Comparison of ENCODE assay signal across 8 mouse cellular contexts in the genomic region with DNA sequence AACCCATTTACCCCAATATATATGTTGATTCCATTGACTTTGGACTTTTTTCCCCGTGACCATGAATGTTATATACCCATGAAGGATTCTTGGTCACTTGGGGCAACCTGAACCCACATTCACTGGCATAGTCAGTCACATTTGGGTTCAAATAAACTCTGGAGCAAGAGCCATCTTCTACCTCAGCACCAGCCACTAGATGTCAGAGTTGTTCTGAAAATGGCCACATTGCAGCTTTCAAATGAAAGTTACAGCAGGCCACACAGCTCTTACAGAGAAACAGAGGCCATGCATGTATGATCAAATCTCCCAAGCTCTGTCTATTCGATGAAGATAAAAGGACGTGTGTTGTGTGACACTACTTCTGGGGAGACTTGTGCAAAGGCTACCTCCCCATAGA. TPM values are rescaled to one million over a fixed set of nuclear protein-coding genes. Genes with fewer than 3 reads are reported as not detected.
DNase-seq lines count a peak whose midpoint lies in the region; ATAC-seq and TF ChIP-seq lines count a peak whose summit lies in the region.
"Had no signal": no experiment of that assay in that cellular context is flagged by ENCODE, and none has a peak within 500 bp of the region (broad histone marks: within the 10 kb centered on the region; RNA-seq: fewer than 3 reads in every experiment).

No protein-coding gene starts in this region.

- no peaks in the 10 kb centered on the region for H3K36me3 ChIP-seq in kidney, adult 2 months (ENCODE audit: control insufficient read depth, insufficient read depth, low read length)
- H3K36me3 ChIP-seq in kidney, embryonic 16.5 days (ENCODE audit: insufficient read depth, low read length), result no peaks in the 10 kb centered on the region
- H3K36me3 ChIP-seq in E14TG2a.4 (ENCODE audit: insufficient read depth, low read length), result no peaks in the 10 kb centered on the region
- no peaks in the 10 kb centered on the region for H3K36me3 ChIP-seq in midbrain, postnatal 0 days (ENCODE audit: insufficient read depth, low read length)
- H3K36me3 ChIP-seq: liver, embryonic 13.5 days had no signal

- peak; percentile 30; the same call in 1 of the 2 replicates for TF ChIP-seq CTCF in kidney, adult 2 months (conservative IDR thresholded peaks at IDR 0.05; ENCODE audit: insufficient read depth, insufficient read length, low read depth, low read length)
- TF ChIP-seq CTCF in E14TG2a.4 (conservative IDR thresholded peaks at IDR 0.05; ENCODE audit: low read length), result peak; percentile 33
- TF ChIP-seq CTCF in bone marrow, adult 2 months (IDR thresholded peaks at IDR 0.05; ENCODE audit: control insufficient read depth, insufficient read depth, low read length), result peak; percentile 16; the same call in 1 of the 2 replicates
- TF ChIP-seq CTCF in midbrain, postnatal 0 days (IDR thresholded peaks at IDR 0.05), result peak; percentile 77

- TF ChIP-seq POLR2A in kidney, adult 2 months (IDR thresholded peaks at IDR 0.05; ENCODE audit: low read depth, low read length), result no peak
- TF ChIP-seq POLR2A in bone marrow, adult 2 months (IDR thresholded peaks at IDR 0.05; ENCODE audit: borderline replicate concordance, control insufficient read depth, low read depth, low read length), result no peak

- peak; percentile 46 for DNase-seq in kidney, adult 2 months
- DNase-seq in kidney, postnatal 14 days, result peak; percentile 39
- DNase-seq in midbrain, postnatal 0 days (ENCODE audit: low spot score), result peak; percentile 51
- no peak for DNase-seq in urinary bladder, postnatal 36 days (ENCODE audit: low spot score in 2 of 2)
- DNase-seq: liver, embryonic 13.5 days had no signal

- no peaks in the 10 kb centered on the region for H3K9me3 ChIP-seq in kidney, embryonic 16.5 days (ENCODE audit: low read length)
- no peaks in the 10 kb centered on the region for H3K9me3 ChIP-seq in E14TG2a.4 (ENCODE audit: low read length)
- no peaks in the 10 kb centered on the region for H3K9me3 ChIP-seq in midbrain, postnatal 0 days (ENCODE audit: low read length)
- H3K9me3 ChIP-seq: liver, embryonic 13.5 days had no signal

- no peak overlapping the region for H3K27ac ChIP-seq in kidney, adult 2 months (ENCODE audit: insufficient read depth, low read depth, low read length)
- no peak overlapping the region for H3K27ac ChIP-seq in kidney, embryonic 16.5 days (ENCODE audit: low read length)
- no peak overlapping the region for H3K27ac ChIP-seq in bone marrow, adult 2 months (ENCODE audit: control insufficient read depth, insufficient read depth, low read depth, low read length, poor library complexity)
- no peak overlapping the region for H3K27ac ChIP-seq in midbrain, postnatal 0 days (ENCODE audit: low read depth, low read length)
- H3K27ac ChIP-seq: liver, embryonic 13.5 days had no signal

- H3K9ac ChIP-seq in kidney, embryonic 16.5 days (replicated peaks; ENCODE audit: low read length), result no peak overlapping the region
- no peak overlapping the region for H3K9ac ChIP-seq in midbrain, postnatal 0 days (replicated peaks; ENCODE audit: low read length, poor library complexity, severe bottlenecking)
- H3K9ac ChIP-seq: liver, embryonic 13.5 days had no signal

- H3K4me2 ChIP-seq in kidney, embryonic 16.5 days (replicated peaks; ENCODE audit: low read depth, low read length), result no peak overlapping the region
- no peak overlapping the region for H3K4me2 ChIP-seq in midbrain, postnatal 0 days (ENCODE audit: low read depth, low read length, poor library complexity, severe bottlenecking)
- H3K4me2 ChIP-seq: liver, embryonic 13.5 days had no signal

- H3K4me3 ChIP-seq in kidney, adult 2 months (ENCODE audit: insufficient read depth, low read depth, low read length), result no peak overlapping the region
- H3K4me3 ChIP-seq in kidney, embryonic 16.5 days (ENCODE audit: low read length), result no peak overlapping the region
- no peak overlapping the region for H3K4me3 ChIP-seq in E14TG2a.4 (replicated peaks; ENCODE audit: low read length)
- no peak overlapping the region for H3K4me3 ChIP-seq in bone marrow, adult 2 months (replicated peaks; ENCODE audit: control insufficient read depth, low read depth, low read length)
- no peak overlapping the region for H3K4me3 ChIP-seq in midbrain, postnatal 0 days (ENCODE audit: low read depth, low read length)
- H3K4me3 ChIP-seq: liver, embryonic 13.5 days had no signal

- H3K4me1 ChIP-seq in kidney, adult 2 months (ENCODE audit: control insufficient read depth, insufficient read depth, low read length), result no peaks in the 10 kb centered on the region
- H3K4me1 ChIP-seq in kidney, embryonic 16.5 days (ENCODE audit: insufficient read depth, low read length), result no peaks in the 10 kb centered on the region
- H3K4me1 ChIP-seq in E14TG2a.4 (replicated peaks; ENCODE audit: low read depth, low read length), result no peaks in the 10 kb centered on the region
- no peaks in the 10 kb centered on the region for H3K4me1 ChIP-seq in bone marrow, adult 2 months (ENCODE audit: control insufficient read depth, insufficient read depth, low read length)
- H3K4me1 ChIP-seq in midbrain, postnatal 0 days (ENCODE audit: insufficient read depth, low read length), result no peaks in the 10 kb centered on the region
- H3K4me1 ChIP-seq: liver, embryonic 13.5 days had no signal

- 43% methylated on average over 3 of the region's 3 CpGs for WGBS in kidney, adult 2 months
- WGBS in kidney, embryonic 16.5 days, result 55% methylated on average over 3 of the region's 3 CpGs
- WGBS in bone marrow, adult 2 months, result 34% methylated on average over 3 of the region's 3 CpGs
- WGBS in midbrain, postnatal 0 days, result 45% methylated on average over 3 of the region's 3 CpGs

- no peak for ATAC-seq in kidney, embryonic 16.5 days (ENCODE audit: low FRiP score, low TSS enrichment)
- ATAC-seq in midbrain, postnatal 0 days (ENCODE audit: low FRiP score), result 0 out of 2 replicates have a peak, but pooled peaks have one; percentile 31

- no peaks in the 10 kb centered on the region for H3K27me3 ChIP-seq in kidney, adult 2 months (replicated peaks; ENCODE audit: control insufficient read depth, insufficient read depth, low read length)
- H3K27me3 ChIP-seq in kidney, embryonic 16.5 days (ENCODE audit: insufficient read depth, low read length), result no peaks in the 10 kb centered on the region
- no peaks in the 10 kb centered on the region for H3K27me3 ChIP-seq in E14TG2a.4 (ENCODE audit: insufficient read depth, low read length)
- no peaks in the 10 kb centered on the region for H3K27me3 ChIP-seq in midbrain, postnatal 0 days (ENCODE audit: insufficient read depth, low read length)
- H3K27me3 ChIP-seq: liver, embryonic 13.5 days had no signal

RNA-seq across cellular contexts. Expression of a gene that starts 11.6 kb away (rescaled TPM):
- polyA plus RNA-seq in kidney, adult 2 months (2012; rRNA removed), result 0.22 and 1.3 TPM in 2 replicates
- 0.27 TPM in 1 of 2 replicates, not detected in the other for polyA plus RNA-seq in kidney, embryonic 16.5 days (2015; fragmentation: Nextera tagmentation; extraction: Ambion mirVana)
- polyA plus RNA-seq in bone marrow, adult 2 months (2011; ENCODE audit: insufficient read depth, insufficient read length, low replicate concordance, missing spikeins), result 5.2 and 5.3 TPM in 2 replicates
- 0.49 TPM in 1 of 2 replicates, not detected in the other for total RNA-seq in midbrain, postnatal 0 days (2014; rRNA removed)
- polyA plus RNA-seq in midbrain, postnatal 0 days (2015; fragmentation: Nextera tagmentation; extraction: Ambion mirVana), result 0.47 TPM in 1 of 2 replicates, not detected in the other

RNA-seq across cellular contexts. Expression of a gene that starts 49.8 kb away (rescaled TPM):
- 172 and 181 TPM in 2 replicates for polyA plus RNA-seq in kidney, adult 2 months (2012; rRNA removed)
- polyA plus RNA-seq in kidney, embryonic 16.5 days (2015; fragmentation: Nextera tagmentation; extraction: Ambion mirVana), result 55.4 and 58.0 TPM in 2 replicates
- 10.7 and 18.0 TPM in 2 replicates for polyA plus RNA-seq in bone marrow, adult 2 months (2011; ENCODE audit: insufficient read depth, insufficient read length, low replicate concordance, missing spikeins)
- 33.1 and 34.6 TPM in 2 replicates for total RNA-seq in midbrain, postnatal 0 days (2014; rRNA removed)
- 50.3 and 52.2 TPM in 2 replicates for polyA plus RNA-seq in midbrain, postnatal 0 days (2015; fragmentation: Nextera tagmentation; extraction: Ambion mirVana)

Comparison
In these comparisons a context has a peak if more than half of its experiments do, and no peak if none do; other contexts are left out.
1. DNase-seq: peak in kidney, adult 2 months (single experiment), kidney, postnatal 14 days (single experiment) and midbrain, postnatal 0 days (single experiment); none in urinary bladder, postnatal 36 days (0 of 2).
2. CTCF ChIP-seq: peak in every context shown above with its lines; median percentile 77 in midbrain, postnatal 0 days; 33 in E14TG2a.4; 30 in kidney, adult 2 months; 16 in bone marrow, adult 2 months.